Mouse (Mus musculus) erythroblast, embryonic 14.5 days (primary cell): Measurements from ENCODE around the gene Rims1.

Source experiments
- GATA1 ChIP-seq: IDR thresholded peaks from 2 replicates; pipeline ENCODE4 v1.6.1; 2012; ENCODE audit warnings: low read length, inconsistent platforms, mixed read lengths
- TAL1 ChIP-seq: IDR thresholded peaks from 3 replicates; pipeline ENCODE4 v1.6.1; 2012; ENCODE audit warnings: low read length, inconsistent platforms, mixed read lengths

- TF ChIP-seq GATA1 (no peak), TAL1 (no peak)
These were observed 8.7 kb downstream of the Rims1 start for GRCm38 (mm10) chr1:22797091-22797490.
